In the genomic region with DNA sequence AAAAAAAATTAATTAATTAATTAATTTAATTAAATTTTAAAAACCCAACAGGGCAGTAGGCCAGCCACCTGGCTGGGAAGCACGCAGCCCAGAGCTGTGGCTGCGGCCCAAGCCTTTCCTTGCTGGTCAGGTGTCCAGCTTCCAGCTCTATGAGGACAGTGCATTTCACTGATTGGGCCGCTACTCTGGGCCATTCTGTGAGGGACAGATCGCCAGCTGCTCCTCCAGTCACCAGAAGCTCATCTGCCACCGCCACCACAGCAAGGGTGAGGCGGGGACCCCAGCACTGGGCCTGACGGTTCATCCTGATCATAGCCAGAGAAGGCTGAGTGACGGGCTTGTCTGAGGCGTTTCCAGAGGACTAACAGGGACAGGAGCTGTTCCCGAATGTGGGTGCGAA, we compare ENCODE assay signal across 35 mouse cellular contexts. TPM values are rescaled to one million over a fixed set of nuclear protein-coding genes. Genes with fewer than 3 reads are reported as not detected.
DNase-seq lines count a peak whose midpoint lies in the region; ATAC-seq and TF ChIP-seq lines count a peak whose summit lies in the region.
"Had no signal": no experiment of that assay in that cellular context is flagged by ENCODE, and none has a peak within 500 bp of the region (broad histone marks: within the 10 kb centered on the region; RNA-seq: fewer than 3 reads in every experiment).

No protein-coding gene starts in this region.

- 90% methylated on average over 11 of the region's 11 CpGs for WGBS in forebrain, postnatal 0 days
- WGBS in limb, embryonic 10.5 days = 90% methylated on average over 11 of the region's 11 CpGs

- no peak overlapping the region for H3K9ac ChIP-seq in forebrain, postnatal 0 days
- H3K9ac ChIP-seq: forebrain, embryonic 13.5 days; hindbrain, embryonic 13.5 days; intestine, embryonic 15.5 days had no signal

- peaks cover 68% of the 10 kb centered on the region for H3K36me3 ChIP-seq in forebrain, postnatal 0 days (ENCODE audit: insufficient read depth)
- peaks cover 90% of the 10 kb centered on the region for H3K36me3 ChIP-seq in limb, embryonic 10.5 days

- no peak for ATAC-seq in cerebellum, adult (ENCODE audit: insufficient number of reproducible peaks, low FRiP score, low TSS enrichment)
- no peak for ATAC-seq in forebrain, postnatal 0 days
- ATAC-seq: CD4-positive, CD25-positive, alpha-beta regulatory T cell, adult 4 months; forebrain, embryonic 13.5 days; forebrain, embryonic 16.5 days; hindbrain, embryonic 16.5 days; intestine, embryonic 15.5 days had no signal

- DNase-seq in cerebellum, adult 18-20 months = peak; percentile 49 to 58
- peak; percentile 50 for DNase-seq in cerebellum, adult 9-10 months
- peak; percentile 58 to 71 for DNase-seq in cerebellum, postnatal 14 days
- DNase-seq in forebrain, postnatal 0 days = no peak
- no peak for DNase-seq in limb, embryonic 10.5 days (ENCODE audit: low spot score)
- DNase-seq in heart, postnatal 10 days = no peak
- DNase-seq: adrenal gland, adult 2 months; adrenal gland, postnatal 14 days; gastrocnemius, adult 2 months; gastrocnemius, postnatal 14 days; heart, adult 11 months; heart, postnatal 36 days; kidney, adult 11 months; kidney, adult 8-10 months had no signal

- H3K4me2 ChIP-seq in forebrain, postnatal 0 days (ENCODE audit: low read depth) = no peak overlapping the region
- H3K4me2 ChIP-seq: forebrain, embryonic 13.5 days; heart, embryonic 11.5 days; hindbrain, embryonic 13.5 days; intestine, embryonic 15.5 days had no signal

- intact Hi-C loops in heart, postnatal 10 days (cut with DNase I) = loop anchor here (10.0 kb wide), 1 partner anchor 117 kb away; no protein-coding TSS in a partner anchor

- H3K27ac ChIP-seq in forebrain, postnatal 0 days (ENCODE audit: low read depth, low read length) = no peak overlapping the region
- no peak overlapping the region for H3K27ac ChIP-seq in limb, embryonic 10.5 days
- H3K27ac ChIP-seq: forebrain, embryonic 10.5 days; forebrain, embryonic 13.5 days; gastrocnemius, adult 2 months; hindbrain, embryonic 10.5 days; hindbrain, embryonic 13.5 days; intestine, embryonic 15.5 days had no signal

- H3K27me3 ChIP-seq in forebrain, postnatal 0 days (ENCODE audit: insufficient read depth, low read length) = no peaks in the 10 kb centered on the region
- no peaks in the 10 kb centered on the region for H3K27me3 ChIP-seq in limb, embryonic 10.5 days (ENCODE audit: low read depth, poor library complexity, severe bottlenecking)
- H3K27me3 ChIP-seq: forebrain, embryonic 13.5 days; hindbrain, embryonic 13.5 days; intestine, embryonic 15.5 days had no signal

- no peak for TF ChIP-seq CTCF in forebrain, postnatal 0 days (IDR thresholded peaks at IDR 0.05; ENCODE audit: low read depth)

- H3K4me1 ChIP-seq in forebrain, postnatal 0 days (ENCODE audit: insufficient read depth) = no peaks in the 10 kb centered on the region
- H3K4me1 ChIP-seq in limb, embryonic 10.5 days = peaks cover 10% of the 10 kb centered on the region
- H3K4me1 ChIP-seq: forebrain, embryonic 10.5 days; forebrain, embryonic 13.5 days; hindbrain, embryonic 13.5 days had no signal

- H3K4me3 ChIP-seq in forebrain, postnatal 0 days (ENCODE audit: low read depth, low read length) = no peak overlapping the region
- no peak overlapping the region for H3K4me3 ChIP-seq in limb, embryonic 10.5 days
- H3K4me3 ChIP-seq: forebrain, embryonic 10.5 days; forebrain, embryonic 13.5 days; gastrocnemius, adult 2 months; hindbrain, embryonic 10.5 days; hindbrain, embryonic 13.5 days; intestine, embryonic 15.5 days had no signal

- H3K9me3 ChIP-seq in forebrain, postnatal 0 days (ENCODE audit: low read length) = no peaks in the 10 kb centered on the region
- no peaks in the 10 kb centered on the region for H3K9me3 ChIP-seq in limb, embryonic 10.5 days (replicated peaks)
- H3K9me3 ChIP-seq: forebrain, embryonic 10.5 days; forebrain, embryonic 13.5 days; hindbrain, embryonic 10.5 days; hindbrain, embryonic 13.5 days; intestine, embryonic 15.5 days had no signal

RNA-seq across cellular contexts. Expression of a gene that starts 14.9 kb away (rescaled TPM):
- total RNA-seq in forebrain, postnatal 0 days (2014; rRNA removed) = 0.10 and 0.15 TPM in 2 replicates
- polyA plus RNA-seq in forebrain, postnatal 0 days (2015; fragmentation: Nextera tagmentation; extraction: Ambion mirVana) = 0.09 TPM in 1 of 2 replicates, not detected in the other
- polyA plus RNA-seq in limb, embryonic 10.5 days (2016; fragmentation: Nextera tagmentation; extraction: Ambion mirVana) = not detected in 2 replicates
- not detected for total RNA-seq in heart, postnatal 10 days (2021)
- total RNA-seq: adrenal gland, adult 2 months; adrenal gland, postnatal 14 days; adrenal gland, postnatal 4 days; gastrocnemius, adult 2 months; gastrocnemius, postnatal 14 days; gastrocnemius, postnatal 4 days; heart, adult 8-10 months; heart, postnatal 36 days; MEL had no signal
- polyA plus RNA-seq: C2C12; CD4-positive, CD25-positive, alpha-beta regulatory T cell, adult 4 months; embryonic facial prominence, embryonic 11.5 days; forebrain, embryonic 10.5 days; forebrain, embryonic 13.5 days; forebrain, embryonic 16.5 days; heart, embryonic 11.5 days; heart, embryonic 14.5 days; heart, postnatal 0 days; hindbrain, embryonic 10.5 days; hindbrain, embryonic 13.5 days; hindbrain, embryonic 16.5 days; intestine, embryonic 15.5 days had no signal

RNA-seq across cellular contexts. Expression of a gene that starts 21.3 kb away (rescaled TPM):
- total RNA-seq in forebrain, postnatal 0 days (2014; rRNA removed) = not detected in 2 replicates
- polyA plus RNA-seq in forebrain, postnatal 0 days (2015; fragmentation: Nextera tagmentation; extraction: Ambion mirVana) = not detected in 2 replicates
- not detected in 2 replicates for polyA plus RNA-seq in limb, embryonic 10.5 days (2016; fragmentation: Nextera tagmentation; extraction: Ambion mirVana)
- total RNA-seq in heart, postnatal 10 days (2021) = not detected
- total RNA-seq: adrenal gland, adult 2 months; adrenal gland, postnatal 14 days; gastrocnemius, adult 2 months; gastrocnemius, postnatal 14 days; gastrocnemius, postnatal 4 days; heart, adult 8-10 months; heart, postnatal 36 days; MEL had no signal
- polyA plus RNA-seq: brain, embryonic 14.5 days; C2C12; CD4-positive, CD25-positive, alpha-beta regulatory T cell, adult 4 months; embryonic facial prominence, embryonic 11.5 days; embryonic facial prominence, embryonic 14.5 days; forebrain, embryonic 10.5 days; forebrain, embryonic 13.5 days; forebrain, embryonic 16.5 days; frontal cortex, adult 2 months; heart, embryonic 11.5 days; heart, embryonic 14.5 days; heart, postnatal 0 days; hindbrain, embryonic 10.5 days; hindbrain, embryonic 13.5 days; hindbrain, embryonic 16.5 days had no signal

RNA-seq across cellular contexts. Expression of a gene that starts 36.0 kb away (rescaled TPM):
- 35.2 and 49.1 TPM in 2 replicates for total RNA-seq in forebrain, postnatal 0 days (2014; rRNA removed)
- polyA plus RNA-seq in forebrain, postnatal 0 days (2015; fragmentation: Nextera tagmentation; extraction: Ambion mirVana) = 21.4 and 23.3 TPM in 2 replicates
- polyA plus RNA-seq in limb, embryonic 10.5 days (2016; fragmentation: Nextera tagmentation; extraction: Ambion mirVana) = 38.2 and 40.2 TPM in 2 replicates
- total RNA-seq in heart, postnatal 10 days (2021) = 10 to 100 TPM; 37.7 to 40.4 TPM

RNA-seq across cellular contexts. Expression of a gene that starts 36.0 kb away (rescaled TPM):
- total RNA-seq in forebrain, postnatal 0 days (2014; rRNA removed) = 11.5 and 11.9 TPM in 2 replicates
- polyA plus RNA-seq in forebrain, postnatal 0 days (2015; fragmentation: Nextera tagmentation; extraction: Ambion mirVana) = 7.4 and 11.5 TPM in 2 replicates
- polyA plus RNA-seq in limb, embryonic 10.5 days (2016; fragmentation: Nextera tagmentation; extraction: Ambion mirVana) = 64.9 and 69.8 TPM in 2 replicates
- total RNA-seq in heart, postnatal 10 days (2021) = 10 to 100 TPM; 11.2 to 15.6 TPM

RNA-seq across cellular contexts. Expression of a gene that starts 39.3 kb away (rescaled TPM):
- not detected in 2 replicates for total RNA-seq in forebrain, postnatal 0 days (2014; rRNA removed)
- not detected in 2 replicates for polyA plus RNA-seq in forebrain, postnatal 0 days (2015; fragmentation: Nextera tagmentation; extraction: Ambion mirVana)
- not detected in 2 replicates for polyA plus RNA-seq in limb, embryonic 10.5 days (2016; fragmentation: Nextera tagmentation; extraction: Ambion mirVana)
- not detected for total RNA-seq in heart, postnatal 10 days (2021)
- total RNA-seq: adrenal gland, adult 2 months; adrenal gland, postnatal 14 days; adrenal gland, postnatal 4 days; gastrocnemius, adult 2 months; gastrocnemius, postnatal 14 days; gastrocnemius, postnatal 4 days; heart, adult 8-10 months; heart, postnatal 36 days; MEL had no signal
- polyA plus RNA-seq: brain, embryonic 14.5 days; C2C12; CD4-positive, CD25-positive, alpha-beta regulatory T cell, adult 4 months; embryonic facial prominence, embryonic 11.5 days; embryonic facial prominence, embryonic 14.5 days; forebrain, embryonic 10.5 days; forebrain, embryonic 13.5 days; forebrain, embryonic 16.5 days; frontal cortex, adult 2 months; heart, embryonic 11.5 days; heart, embryonic 14.5 days; heart, postnatal 0 days; hindbrain, embryonic 10.5 days; hindbrain, embryonic 13.5 days; hindbrain, embryonic 16.5 days; intestine, embryonic 15.5 days had no signal

Comparison
In these comparisons a context has a peak if more than half of its experiments do, and no peak if none do; other contexts are left out.
1. DNase-seq: peak in cerebellum, adult 18-20 months (2 of 2), cerebellum, adult 9-10 months (single experiment) and cerebellum, postnatal 14 days (2 of 2); none in forebrain, postnatal 0 days (single experiment), limb, embryonic 10.5 days (single experiment) and heart, postnatal 10 days (0 of 2).